Mouse (Mus musculus): Measurements from ENCODE around the gene Enc1. TPM values are rescaled to one million over a fixed set of nuclear protein-coding genes. Genes with fewer than 3 reads are reported as not detected.

Enc1 gene
- polyA plus RNA-seq, 1 experiment from 2014 or later: 12.5 TPM

GRCm38 (mm10) chr13:97233092-97233491 is 7.8 kb upstream of the Enc1 start:
- Histone ChIP-seq H3K27me3 (no peaks in the 10 kb centered on the region), H3K9me3 (no peaks in the 10 kb centered on the region), H3K4me2 (no peak overlapping the region), H3K9ac (no peak overlapping the region), H3K4me3 (no peak overlapping the region), H3K36me3 (no peaks in the 10 kb centered on the region), H3K4me1 (peaks cover 11% of the 10 kb centered on the region; the same call in 1 of the 2 replicates), H3K27ac (no peak overlapping the region)
- WGBS: 72% methylated on average over 2 of the region's 2 CpGs
- ATAC-seq (ENCODE audit: borderline replicate concordance, extremely low read depth, low FRiP score, low TSS enrichment): no peak

- H3K4me1 ChIP-seq: peaks cover 29% of the 10 kb centered on the region
- H3K9ac ChIP-seq: peak overlapping the region; percentile 17; the same call in 1 of the 2 replicates
- peak overlapping the region; percentile 25 for H3K4me3 ChIP-seq
- no peaks in the 10 kb centered on the region for H3K9me3 ChIP-seq
- H3K27me3 ChIP-seq: no peaks in the 10 kb centered on the region
- 14% methylated on average over 17 of the region's 17 CpGs for WGBS
- ATAC-seq (ENCODE audit: borderline replicate concordance, extremely low read depth, low FRiP score, low TSS enrichment): peak; percentile 56; the same call in 1 of the 2 replicates
- no peak overlapping the region for H3K27ac ChIP-seq
- peak overlapping the region; percentile 55 for H3K4me2 ChIP-seq
- no peaks in the 10 kb centered on the region for H3K36me3 ChIP-seq
Measured at GRCm38 (mm10) chr13:97234785-97235417, 6.0 kb upstream of the Enc1 start.

- Histone ChIP-seq H3K9me3 (no peaks in the 10 kb centered on the region), H3K4me2 (no peak overlapping the region), H3K4me3 (no peak overlapping the region), H3K27ac (no peak overlapping the region), H3K4me1 (peaks cover 32% of the 10 kb centered on the region), H3K36me3 (no peaks in the 10 kb centered on the region), H3K27me3 (no peaks in the 10 kb centered on the region), H3K9ac (no peak overlapping the region)
- WGBS: 67% methylated on average over 6 of the region's 6 CpGs
- no peak for ATAC-seq (ENCODE audit: borderline replicate concordance, extremely low read depth, low FRiP score, low TSS enrichment)
Measured at GRCm38 (mm10) chr13:97235911-97236310, 5.0 kb upstream of the Enc1 start.

- no peak for ATAC-seq (ENCODE audit: borderline replicate concordance, extremely low read depth, low FRiP score, low TSS enrichment)
- Histone ChIP-seq H3K27ac (0 out of 2 replicates have a peak overlapping the region, but pooled peaks have one; percentile 98), H3K36me3 (no peaks in the 10 kb centered on the region), H3K27me3 (no peaks in the 10 kb centered on the region), H3K9ac (no peak overlapping the region), H3K4me3 (no peak overlapping the region), H3K4me2 (no peak overlapping the region), H3K9me3 (no peaks in the 10 kb centered on the region), H3K4me1 (peaks cover 39% of the 10 kb centered on the region)
- WGBS: 55% methylated on average over 3 of the region's 3 CpGs
Measured at GRCm38 (mm10) chr13:97237700-97238099, 3.2 kb upstream of the Enc1 start.

- Histone ChIP-seq H3K9me3 (no peaks in the 10 kb centered on the region), H3K4me3 (no peak overlapping the region), H3K36me3 (no peaks in the 10 kb centered on the region), H3K27me3 (no peaks in the 10 kb centered on the region), H3K4me2 (0 out of 2 replicates have a peak overlapping the region, but pooled peaks have one; percentile 88), H3K4me1 (peaks cover 46% of the 10 kb centered on the region), H3K27ac (peak overlapping the region; percentile 98), H3K9ac (no peak overlapping the region)
- ATAC-seq (ENCODE audit: borderline replicate concordance, extremely low read depth, low FRiP score, low TSS enrichment): no peak
- WGBS: 36% methylated on average over 16 of the region's 16 CpGs
Measured at GRCm38 (mm10) chr13:97238181-97238981, 2.5 kb upstream of the Enc1 start.

- Histone ChIP-seq H3K27me3 (no peaks in the 10 kb centered on the region), H3K4me3 (peak overlapping the region; percentile 88), H3K9me3 (no peaks in the 10 kb centered on the region), H3K36me3 (no peaks in the 10 kb centered on the region), H3K4me2 (peak overlapping the region; percentile 88), H3K9ac (no peak overlapping the region), H3K4me1 (peaks cover 57% of the 10 kb centered on the region), H3K27ac (peak overlapping the region; percentile 98)
- peak; percentile 32; the same call in 1 of the 2 replicates for ATAC-seq (ENCODE audit: borderline replicate concordance, extremely low read depth, low FRiP score, low TSS enrichment)
- WGBS: 4% methylated on average over 23 of the region's 23 CpGs
Measured at GRCm38 (mm10) chr13:97239343-97240180, 1.3 kb upstream of the Enc1 start.

GRCm38 (mm10) chr13:97240279-97240964 is 483 bp upstream of the Enc1 start:
- Histone ChIP-seq H3K9ac (peak overlapping the region; percentile 73), H3K36me3 (peaks cover 5% of the 10 kb centered on the region; the same call in 1 of the 2 replicates), H3K27me3 (no peaks in the 10 kb centered on the region), H3K9me3 (no peaks in the 10 kb centered on the region), H3K4me2 (peak overlapping the region; percentile 88), H3K27ac (peak overlapping the region; percentile 98), H3K4me3 (peak overlapping the region; percentile 88), H3K4me1 (peaks cover 62% of the 10 kb centered on the region)
- WGBS: under 1% methylated on average over 36 of the region's 36 CpGs
- ATAC-seq (ENCODE audit: borderline replicate concordance, extremely low read depth, low FRiP score, low TSS enrichment): peak; percentile 68

- under 1% methylated on average over 20 of the region's 20 CpGs for WGBS
- H3K4me1 ChIP-seq: peaks cover 61% of the 10 kb centered on the region
Measured at GRCm38 (mm10) chr13:97241787-97242280, 929 bp downstream of the Enc1 start.

GRCm38 (mm10) chr13:97242716-97243115 is 1.8 kb downstream of the Enc1 start:
- 3% methylated on average over 6 of the region's 6 CpGs for WGBS
- Histone ChIP-seq H3K36me3 (peaks cover 24% of the 10 kb centered on the region), H3K4me3 (peak overlapping the region; percentile 88), H3K27me3 (no peaks in the 10 kb centered on the region), H3K9ac (peak overlapping the region; percentile 88), H3K4me2 (peak overlapping the region; percentile 88), H3K9me3 (no peaks in the 10 kb centered on the region), H3K4me1 (peaks cover 59% of the 10 kb centered on the region), H3K27ac (peak overlapping the region; percentile 98)
- no peak for ATAC-seq (ENCODE audit: borderline replicate concordance, extremely low read depth, low FRiP score, low TSS enrichment)

More at GRCm38 (mm10) chr13:97241787-97242280, 929 bp downstream of the Enc1 start:
- Histone ChIP-seq H3K4me3 (peak overlapping the region; percentile 88), H3K4me2 (peak overlapping the region; percentile 88), H3K27me3 (no peaks in the 10 kb centered on the region), H3K27ac (peak overlapping the region; percentile 98), H3K36me3 (peaks cover 19% of the 10 kb centered on the region), H3K9ac (peak overlapping the region; percentile 88), H3K9me3 (no peaks in the 10 kb centered on the region)
- no peak for ATAC-seq (ENCODE audit: borderline replicate concordance, extremely low read depth, low FRiP score, low TSS enrichment)

- no peak for ATAC-seq (ENCODE audit: borderline replicate concordance, extremely low read depth, low FRiP score, low TSS enrichment)
- no peaks in the 10 kb centered on the region for H3K27me3 ChIP-seq
- H3K4me2 ChIP-seq: peak overlapping the region; percentile 88
- peak overlapping the region; percentile 53 for H3K27ac ChIP-seq
- 35% methylated on average over 15 of the region's 15 CpGs for WGBS
- peaks cover 58% of the 10 kb centered on the region for H3K4me1 ChIP-seq
- H3K9ac ChIP-seq: peak overlapping the region; percentile 88
- peaks cover 36% of the 10 kb centered on the region for H3K36me3 ChIP-seq
- H3K9me3 ChIP-seq: no peaks in the 10 kb centered on the region
- H3K4me3 ChIP-seq: peak overlapping the region; percentile 88
Measured at GRCm38 (mm10) chr13:97243962-97244711, 3.2 kb downstream of the Enc1 start.
